Mouse (Mus musculus) lung, postnatal 0 days (tissue): ENCODE measurements around the gene Dirc2.

Experiments used
- CTCF ChIP-seq: IDR thresholded peaks from 2 replicates; pipeline ENCODE4 v1.5.1; 2016; ENCODE audit warnings: antibody characterized with exemption, mild to moderate bottlenecking
- EP300 ChIP-seq: IDR thresholded peaks from 2 replicates; pipeline ENCODE4 v1.6.1; 2016; ENCODE audit warnings: antibody characterized with exemption, mild to moderate bottlenecking, control low read depth

DNA sequence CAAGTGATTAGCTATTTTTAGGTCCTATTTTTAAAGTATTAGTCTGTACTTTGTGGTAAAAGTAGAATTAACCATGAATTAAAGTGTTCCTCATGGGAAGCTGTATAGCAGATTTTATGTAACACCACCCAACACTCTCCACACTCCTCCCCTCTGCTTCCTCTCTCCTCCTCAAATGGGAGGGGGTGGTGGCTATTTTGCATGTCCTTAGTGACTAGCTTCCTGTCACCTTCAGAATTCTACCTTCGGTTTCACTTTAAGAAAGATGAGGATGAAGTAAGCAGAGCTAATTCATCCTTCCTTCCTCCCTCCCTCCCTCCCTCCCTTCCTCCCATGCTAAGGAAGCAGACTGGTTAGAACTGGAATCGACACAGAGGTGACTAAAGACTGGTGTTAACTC, 73.1 kb downstream of the Dirc2 start:
- TF ChIP-seq CTCF (no peak), EP300 (no peak)
